Mouse (Mus musculus) forebrain, embryonic 11.5 days (tissue): ENCODE measurements around the gene C2cd2. TPM values are rescaled to one million over a fixed set of nuclear protein-coding genes. Genes with fewer than 3 reads are reported as not detected.
"Not testable (repeated sequence)": the region's sequence is repeated elsewhere in the genome, so short reads cannot be mapped to it uniquely, and the experiment has no call there.

Experiments
- ATAC-seq: fragments of 200-750 bp; cut with Nextera tagmentation; replicated peaks from 2 replicates; pipeline ENCODE4 v1.8.0; 2017; ENCODE audit warnings: moderate TSS enrichment; ENCODE audit not compliant: low FRiP score
- DNase-seq: peaks from one replicate; pipeline ENCODE4 v3.0.0-alpha.2; 2017; ENCODE audit warnings: low spot score
- H3K27ac ChIP-seq: fragments of 300-500 bp; sonication (generic); 2 replicates; pipeline ENCODE4 v1.5.1; 2014; ENCODE audit warnings: low read depth, low read length
- H3K27me3 ChIP-seq: fragments of 300-500 bp; sonication (generic); 2 replicates; pipeline ENCODE4 v1.6.1; 2014; ENCODE audit warnings: mild to moderate bottlenecking, low read length, mixed read lengths; ENCODE audit not compliant: control insufficient read depth, insufficient read depth
- H3K36me3 ChIP-seq: fragments of 300-500 bp; sonication (generic); 2 replicates; pipeline ENCODE4 v1.6.1; 2014; ENCODE audit warnings: mild to moderate bottlenecking, low read length, moderate library complexity, mixed read lengths; ENCODE audit not compliant: control insufficient read depth, insufficient read depth
- H3K4me1 ChIP-seq: fragments of 300-500 bp; sonication (generic); replicated peaks from 2 replicates; pipeline ENCODE4 v1.6.1; 2014; ENCODE audit warnings: low read length, mixed read lengths; ENCODE audit not compliant: control insufficient read depth, insufficient read depth
- H3K4me2 ChIP-seq: fragments of 300-500 bp; sonication (generic); 2 replicates; pipeline ENCODE4 v1.6.1; 2014; ENCODE audit warnings: low read depth, mild to moderate bottlenecking, low read length, moderate library complexity, mixed read lengths; ENCODE audit not compliant: severe bottlenecking
- H3K4me3 ChIP-seq: fragments of 300-500 bp; sonication (generic); 2 replicates; pipeline ENCODE4 v1.5.1; 2014; ENCODE audit warnings: low read depth, low read length
- H3K9ac ChIP-seq: fragments of 300-500 bp; sonication (generic); 2 replicates; pipeline ENCODE4 v1.6.1; 2014; ENCODE audit warnings: low read length
- H3K9me3 ChIP-seq: fragments of 300-500 bp; sonication (generic); 2 replicates; pipeline ENCODE4 v1.6.1; 2016; ENCODE audit warnings: low read length, mixed read lengths; ENCODE audit not compliant: control insufficient read depth
- WGBS: fragments of 180-500 bp; shearing (Covaris S2); extraction: QIAGEN DNeasy Blood & Tissue Kit; methylation state at CpG from one replicate; pipeline ENCODE4 v1.1.7; 2014; 5-methylcytosine and 5-hydroxymethylcytosine counted together
- polyA plus RNA-seq: library from polyadenylated mRNA; unstranded; fragments of >200 nt; fragmentation: Nextera tagmentation; extraction: Ambion mirVana; gene quantifications from 2 replicates; pipeline ENCODE4 v1.2.1, GENCODE M21; 2014

The C2cd2 gene
- polyA plus RNA-seq = 14.7 and 19.6 TPM in 2 replicates

DNA sequence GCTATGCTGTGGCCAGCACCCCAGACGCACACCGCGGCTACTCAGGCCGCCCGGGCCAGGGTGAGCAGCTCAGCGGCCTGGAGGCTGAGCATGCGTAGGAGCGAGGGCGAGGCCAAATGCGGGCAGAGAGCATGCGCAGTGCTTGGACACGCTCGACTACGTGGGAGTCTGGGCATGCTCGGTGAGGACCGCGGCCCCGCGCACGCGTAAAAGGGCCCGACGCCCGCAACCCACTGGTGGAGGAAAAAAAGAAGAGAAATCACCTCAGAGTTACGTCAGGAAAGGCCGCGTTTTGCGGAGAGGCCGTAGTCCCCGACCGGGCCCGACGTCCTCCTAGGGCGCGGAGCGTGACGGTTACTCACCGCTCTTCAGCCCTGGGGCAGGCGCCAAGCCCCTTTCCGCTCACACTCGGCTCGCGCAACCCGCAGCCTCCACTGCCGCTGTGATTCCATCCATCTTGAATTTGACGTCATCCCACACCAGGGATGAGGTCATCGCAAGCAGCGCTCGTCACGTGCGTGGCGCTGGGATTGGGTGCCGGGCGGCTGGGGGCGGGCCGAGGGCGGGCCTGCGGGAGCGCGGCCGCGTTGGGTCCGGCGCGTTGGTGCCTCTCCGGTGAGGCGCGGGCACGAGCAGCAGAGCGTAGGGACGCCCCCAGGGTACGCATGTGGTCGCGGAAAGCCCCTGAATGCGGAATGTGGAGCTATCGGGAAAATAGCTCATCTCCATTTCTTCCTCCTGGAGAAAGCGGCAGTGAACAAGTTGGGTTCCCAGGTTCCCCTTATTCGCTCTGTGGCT is at the start of gene C2cd2, which contains the start of gene Zbtb21:
Gene C2cd2, minus strand, starts transcription at position 448 of the 798 bp plus-strand sequence.
Gene Zbtb21, minus strand, starts transcription at position 472 of the 798 bp plus-strand sequence.
- H3K4me1 ChIP-seq = no peaks in the 10 kb centered on the region
- peak within 1 kb of the TSS; percentile 86 for H3K27ac ChIP-seq
- H3K36me3 ChIP-seq = no peaks in the 10 kb centered on the region
- peak within 1 kb of the TSS; percentile 93 for H3K9ac ChIP-seq
- WGBS = under 1% methylated on average over 78 of the region's 78 CpGs
- H3K9me3 ChIP-seq = no peaks in the 10 kb centered on the region
- H3K4me2 ChIP-seq = peak within 1 kb of the TSS; percentile 52
- ATAC-seq (peak; percentile 99), DNase-seq (peak; percentile 98)
- peak within 1 kb of the TSS; percentile 77 for H3K4me3 ChIP-seq
- no peaks in the 10 kb centered on the region for H3K27me3 ChIP-seq

GRCm38 (mm10) chr16:97997383-97997731 is 35.0 kb upstream of the C2cd2 start:
- H3K4me1 ChIP-seq, H3K27me3 ChIP-seq, H3K9me3 ChIP-seq, ATAC-seq, H3K36me3 ChIP-seq, DNase-seq, H3K27ac ChIP-seq: not testable (repeated sequence)
- Histone ChIP-seq H3K4me2 (peak overlapping the region; percentile 65), H3K9ac (peak overlapping the region; percentile 56), H3K4me3 (peak overlapping the region; percentile 49)
- under 1% methylated on average over 8 of the region's 8 CpGs for WGBS

DNA sequence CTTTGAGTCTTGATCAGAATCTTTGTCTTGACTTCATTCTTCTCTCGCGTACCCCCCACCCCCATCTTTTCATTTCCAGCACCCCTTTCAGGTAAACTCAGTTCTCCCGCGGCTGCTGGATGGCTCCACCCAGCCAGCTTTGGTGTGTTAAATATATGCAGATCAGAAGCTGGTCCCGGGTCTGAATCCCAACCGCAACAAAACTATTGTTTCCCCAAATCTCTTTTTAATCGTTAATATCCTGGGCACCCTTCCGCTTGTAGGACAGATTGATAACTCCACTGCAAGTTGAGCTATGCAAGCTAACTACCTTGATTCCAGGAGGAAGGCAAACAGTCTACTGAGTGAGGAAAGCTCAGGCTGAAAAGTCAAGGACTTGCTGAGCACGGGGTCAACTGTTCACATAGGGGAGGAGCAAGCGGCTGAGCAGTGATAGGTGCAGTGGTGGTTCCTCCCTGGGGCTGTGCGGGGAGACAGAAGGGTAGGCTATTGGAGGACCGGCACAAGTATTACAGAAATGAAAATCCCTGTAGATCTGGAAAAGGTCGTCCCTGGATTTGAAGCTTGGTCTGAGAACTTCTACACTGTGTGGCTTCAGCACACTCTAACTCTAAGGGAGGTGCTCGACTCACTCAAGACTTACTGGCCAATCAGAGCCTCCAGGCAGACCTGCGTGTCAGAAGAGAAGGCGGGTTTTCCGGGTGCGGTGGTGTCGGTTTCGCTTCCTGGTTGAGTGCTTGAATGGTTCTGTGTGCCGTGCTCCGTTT is 34.4 kb upstream of the C2cd2 start, which contains the start of gene B230307C23Rik:
Gene B230307C23Rik, plus strand, starts transcription at position 700 of the 767 bp plus-strand sequence.
- peak within 1 kb of the TSS; percentile 57 for H3K9ac ChIP-seq
- no peaks in the 10 kb centered on the region for H3K27me3 ChIP-seq
- peaks cover 3% of the 10 kb centered on the region; the same call in 1 of the 2 replicates for H3K36me3 ChIP-seq
- 2% methylated on average over 22 of the region's 22 CpGs for WGBS
- H3K9me3 ChIP-seq = no peaks in the 10 kb centered on the region
- peak; percentile 99 for ATAC-seq
- H3K4me3 ChIP-seq = peak within 1 kb of the TSS; percentile 49
- H3K27ac ChIP-seq = no peak within 1 kb of the TSS
- H3K4me2 ChIP-seq = peak within 1 kb of the TSS; percentile 65
- H3K4me1 ChIP-seq = no peaks in the 10 kb centered on the region
- peak; percentile 88 for DNase-seq

- no peaks in the 10 kb centered on the region for H3K4me1 ChIP-seq
- no peak overlapping the region; the same call in 1 of the 2 replicates for H3K9ac ChIP-seq
- H3K27me3 ChIP-seq = no peaks in the 10 kb centered on the region
- H3K9me3 ChIP-seq = no peaks in the 10 kb centered on the region
- 21% methylated on average over 1 of the region's 1 CpGs for WGBS
- no peak overlapping the region for H3K27ac ChIP-seq
- peaks cover 3% of the 10 kb centered on the region; the same call in 1 of the 2 replicates for H3K36me3 ChIP-seq
- H3K4me2 ChIP-seq = peak overlapping the region; percentile 65; the same call in 1 of the 2 replicates
- ATAC-seq (no peak), DNase-seq (no peak)
- H3K4me3 ChIP-seq = peak overlapping the region; percentile 49; the same call in 1 of the 2 replicates
Observed at GRCm38 (mm10) chr16:97995849-97996615, 33.6 kb upstream of the C2cd2 start.

- not testable (repeated sequence) for H3K27me3 ChIP-seq, H3K9ac ChIP-seq, H3K27ac ChIP-seq, H3K36me3 ChIP-seq, ATAC-seq, H3K9me3 ChIP-seq, DNase-seq, H3K4me2 ChIP-seq, H3K4me3 ChIP-seq, H3K4me1 ChIP-seq
- 85% methylated on average over 3 of the region's 3 CpGs for WGBS
Observed at GRCm38 (mm10) chr16:97992477-97992876, 30.1 kb upstream of the C2cd2 start.

DNA sequence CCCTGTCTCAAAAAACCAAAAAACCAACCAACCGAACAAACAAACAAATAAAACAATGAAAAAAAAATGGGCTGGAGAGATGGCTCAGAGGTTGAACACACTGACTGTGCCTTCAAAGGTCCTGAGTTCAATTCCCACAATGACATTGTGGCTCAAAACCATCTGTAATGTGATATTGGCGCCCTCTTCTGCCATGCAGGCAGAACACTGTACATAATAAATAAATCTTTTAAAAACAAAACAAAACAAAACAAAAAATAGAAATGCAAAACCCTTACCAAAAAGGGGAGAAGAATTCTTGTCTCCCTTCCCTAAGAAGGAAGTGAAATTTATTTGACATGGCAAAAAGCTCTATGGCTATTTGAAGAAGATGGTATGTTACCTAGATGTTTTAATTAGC is 29.1 kb upstream of the C2cd2 start:
- no peak overlapping the region for H3K27ac ChIP-seq
- no peaks in the 10 kb centered on the region for H3K4me1 ChIP-seq
- ATAC-seq (no peak), DNase-seq (no peak)
- H3K9ac ChIP-seq = no peak overlapping the region
- no peaks in the 10 kb centered on the region for H3K27me3 ChIP-seq
- WGBS = 73% methylated on average over 2 of the region's 2 CpGs
- H3K4me2 ChIP-seq = no peak overlapping the region
- H3K4me3 ChIP-seq = no peak overlapping the region
- no peaks in the 10 kb centered on the region for H3K36me3 ChIP-seq
- no peaks in the 10 kb centered on the region for H3K9me3 ChIP-seq

DNA sequence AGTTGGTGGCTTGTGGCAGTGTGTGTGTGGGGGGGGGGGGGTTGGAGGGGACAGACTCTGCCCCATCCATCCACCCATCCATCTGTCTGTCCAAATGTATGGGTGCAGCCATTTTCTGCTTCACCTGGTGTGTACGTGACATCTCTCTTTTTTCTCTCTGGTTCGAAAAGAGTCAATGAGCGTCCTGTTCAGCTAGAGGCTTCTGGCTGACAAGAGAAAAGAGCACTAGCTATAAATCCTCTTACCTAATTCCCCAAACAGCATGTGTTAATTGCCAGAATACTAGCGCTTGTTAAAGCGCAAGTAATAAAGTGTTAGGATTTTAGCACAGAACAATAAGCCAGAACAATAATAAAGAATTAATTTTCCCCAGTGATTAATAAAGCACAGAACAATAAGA is 22.2 kb upstream of the C2cd2 start:
- no peaks in the 10 kb centered on the region for H3K36me3 ChIP-seq
- 35% methylated on average over 5 of the region's 5 CpGs for WGBS
- H3K9ac ChIP-seq = no peak overlapping the region
- H3K4me1 ChIP-seq = no peaks in the 10 kb centered on the region
- no peaks in the 10 kb centered on the region for H3K27me3 ChIP-seq
- no peak overlapping the region for H3K4me3 ChIP-seq
- no peaks in the 10 kb centered on the region for H3K9me3 ChIP-seq
- ATAC-seq (no peak), DNase-seq (no peak)
- no peak overlapping the region for H3K4me2 ChIP-seq
- no peak overlapping the region for H3K27ac ChIP-seq

DNA sequence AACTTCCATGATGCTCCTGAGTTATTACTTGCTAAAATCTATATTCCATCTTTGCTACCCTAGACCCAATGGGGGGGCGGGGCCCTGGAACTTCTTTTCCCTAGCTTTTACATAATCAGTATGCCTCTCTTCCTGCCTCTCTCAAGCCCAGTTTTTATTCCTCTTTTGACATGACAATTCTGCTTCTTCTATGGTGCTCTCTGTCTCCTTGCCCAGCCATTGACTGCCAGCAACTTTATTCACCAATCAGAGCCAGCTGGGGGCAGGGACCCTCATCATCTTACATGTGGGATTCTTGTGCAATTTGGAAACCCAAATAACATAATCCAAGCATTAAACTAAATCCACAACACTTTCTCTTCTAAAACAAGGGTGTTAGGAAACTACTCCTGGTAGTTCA is 19.0 kb upstream of the C2cd2 start:
- no peaks in the 10 kb centered on the region for H3K4me1 ChIP-seq
- H3K4me2 ChIP-seq = no peak overlapping the region
- DNase-seq = no peak
- 88% methylated on average over 1 of the region's 1 CpGs for WGBS
- H3K36me3 ChIP-seq = no peaks in the 10 kb centered on the region
- no peak overlapping the region for H3K4me3 ChIP-seq
- H3K9ac ChIP-seq = no peak overlapping the region
- H3K9me3 ChIP-seq = no peaks in the 10 kb centered on the region
- no peaks in the 10 kb centered on the region for H3K27me3 ChIP-seq
- no peak for ATAC-seq
- H3K27ac ChIP-seq = no peak overlapping the region
